Mouse (Mus musculus) liver, embryonic 16.5 days (tissue): ENCODE measurements around the gene Pex5l. TPM values are rescaled to one million over a fixed set of nuclear protein-coding genes. Genes with fewer than 3 reads are reported as not detected.

Experiments
- ATAC-seq: fragments of 200-750 bp; cut with Nextera tagmentation; 2 replicates; pipeline ENCODE4 v1.8.0; 2017; ENCODE audit warnings: low read depth, mild to moderate bottlenecking, moderate number of reproducible peaks, moderate library complexity
- H3K27ac ChIP-seq: fragments of 300-500 bp; sonication (generic); 2 replicates; pipeline ENCODE4 v1.5.1; 2014; ENCODE audit warnings: mild to moderate bottlenecking, low read length
- H3K27me3 ChIP-seq: fragments of 300-500 bp; sonication (generic); 2 replicates; pipeline ENCODE4 v1.6.1; 2014; ENCODE audit warnings: low read depth, low read length, mixed read lengths; ENCODE audit not compliant: control insufficient read depth, insufficient read depth
- H3K36me3 ChIP-seq: fragments of 300-500 bp; sonication (generic); 2 replicates; pipeline ENCODE4 v1.6.1; 2014; ENCODE audit warnings: mild to moderate bottlenecking; ENCODE audit not compliant: control insufficient read depth, insufficient read depth
- H3K4me1 ChIP-seq: fragments of 300-500 bp; sonication (generic); 2 replicates; pipeline ENCODE4 v1.6.1; 2014; ENCODE audit warnings: low read depth, low read length, mixed read lengths; ENCODE audit not compliant: control insufficient read depth
- H3K4me2 ChIP-seq: fragments of 300-500 bp; sonication (generic); 2 replicates; pipeline ENCODE4 v1.6.1; 2014; ENCODE audit warnings: low read depth, low read length, mixed read lengths
- H3K4me3 ChIP-seq: fragments of 300-500 bp; sonication (generic); 2 replicates; pipeline ENCODE4 v1.5.1; 2014; ENCODE audit warnings: low read depth, mild to moderate bottlenecking, low read length
- H3K9ac ChIP-seq: fragments of 300-500 bp; sonication (generic); 2 replicates; pipeline ENCODE4 v1.6.1; 2014; ENCODE audit warnings: low read depth, low read length
- H3K9me3 ChIP-seq: fragments of 300-500 bp; sonication (generic); replicated peaks from 2 replicates; pipeline ENCODE4 v1.6.1; 2016; ENCODE audit warnings: low read length; ENCODE audit not compliant: control insufficient read depth
- WGBS: fragments of 180-500 bp; shearing (Covaris S2); extraction: QIAGEN DNeasy Blood & Tissue Kit; methylation state at CpG from one replicate; pipeline ENCODE4 v1.1.7; 2014; ENCODE audit not compliant: insufficient replicate concordance; 5-methylcytosine and 5-hydroxymethylcytosine counted together
- polyA plus RNA-seq: library from polyadenylated mRNA; unstranded; fragments of >200 nt; fragmentation: Nextera tagmentation; extraction: Ambion mirVana; gene quantifications from 2 replicates; pipeline ENCODE4 v1.2.1, GENCODE M21; 2015

Gene Pex5l
- polyA plus RNA-seq, 1 experiment from 2014 or later = not detected

DNA sequence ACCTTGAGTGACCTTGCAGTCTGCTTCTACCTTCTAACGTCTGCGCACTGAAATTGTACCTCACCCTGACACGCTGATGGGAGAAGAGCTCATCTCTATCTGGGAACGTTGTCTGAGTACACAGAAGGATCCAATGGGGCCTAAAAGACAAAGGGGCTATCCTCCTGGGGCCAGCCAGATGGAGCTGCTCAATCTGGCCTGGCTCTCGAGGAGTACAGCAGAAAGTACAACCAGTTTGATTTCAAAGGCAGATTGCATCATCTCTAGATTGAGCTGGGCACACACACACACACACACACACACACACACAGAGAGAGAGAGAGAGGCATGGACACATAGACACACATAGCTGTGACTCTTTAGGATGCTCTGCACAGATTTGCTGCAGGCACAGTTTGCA lies 94.7 kb downstream of the Pex5l start:
- H3K4me2 ChIP-seq = no peak overlapping the region
- ATAC-seq = no peak
- no peak overlapping the region for H3K4me3 ChIP-seq
- H3K27me3 ChIP-seq = no peaks in the 10 kb centered on the region
- H3K9ac ChIP-seq = no peak overlapping the region
- no peaks in the 10 kb centered on the region for H3K36me3 ChIP-seq
- no peaks in the 10 kb centered on the region for H3K4me1 ChIP-seq
- H3K27ac ChIP-seq = no peak overlapping the region
- H3K9me3 ChIP-seq = no peaks in the 10 kb centered on the region
- 53% methylated on average over 5 of the region's 5 CpGs for WGBS

DNA sequence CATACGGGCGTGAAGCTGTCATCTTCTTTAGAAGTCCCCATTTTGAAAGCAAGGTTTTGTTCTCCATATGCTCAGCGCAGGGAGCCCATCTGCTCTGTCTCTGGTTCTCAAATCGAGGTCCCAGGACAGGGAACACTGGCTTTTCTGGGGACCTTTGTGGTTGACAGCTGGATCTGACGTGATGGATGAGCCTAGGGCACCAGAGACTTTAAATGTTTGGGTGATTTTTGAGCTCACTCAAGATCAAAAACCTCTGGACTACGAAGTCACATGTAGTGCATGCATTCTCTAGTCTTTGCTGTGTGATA lies 98.3 kb downstream of the Pex5l start:
- Histone ChIP-seq H3K27ac (no peak overlapping the region), H3K4me3 (no peak overlapping the region), H3K27me3 (no peaks in the 10 kb centered on the region), H3K9me3 (no peaks in the 10 kb centered on the region), H3K9ac (no peak overlapping the region), H3K4me2 (no peak overlapping the region), H3K36me3 (no peaks in the 10 kb centered on the region), H3K4me1 (no peaks in the 10 kb centered on the region)
- ATAC-seq = no peak
- 49% methylated on average over 6 of the region's 6 CpGs for WGBS

DNA sequence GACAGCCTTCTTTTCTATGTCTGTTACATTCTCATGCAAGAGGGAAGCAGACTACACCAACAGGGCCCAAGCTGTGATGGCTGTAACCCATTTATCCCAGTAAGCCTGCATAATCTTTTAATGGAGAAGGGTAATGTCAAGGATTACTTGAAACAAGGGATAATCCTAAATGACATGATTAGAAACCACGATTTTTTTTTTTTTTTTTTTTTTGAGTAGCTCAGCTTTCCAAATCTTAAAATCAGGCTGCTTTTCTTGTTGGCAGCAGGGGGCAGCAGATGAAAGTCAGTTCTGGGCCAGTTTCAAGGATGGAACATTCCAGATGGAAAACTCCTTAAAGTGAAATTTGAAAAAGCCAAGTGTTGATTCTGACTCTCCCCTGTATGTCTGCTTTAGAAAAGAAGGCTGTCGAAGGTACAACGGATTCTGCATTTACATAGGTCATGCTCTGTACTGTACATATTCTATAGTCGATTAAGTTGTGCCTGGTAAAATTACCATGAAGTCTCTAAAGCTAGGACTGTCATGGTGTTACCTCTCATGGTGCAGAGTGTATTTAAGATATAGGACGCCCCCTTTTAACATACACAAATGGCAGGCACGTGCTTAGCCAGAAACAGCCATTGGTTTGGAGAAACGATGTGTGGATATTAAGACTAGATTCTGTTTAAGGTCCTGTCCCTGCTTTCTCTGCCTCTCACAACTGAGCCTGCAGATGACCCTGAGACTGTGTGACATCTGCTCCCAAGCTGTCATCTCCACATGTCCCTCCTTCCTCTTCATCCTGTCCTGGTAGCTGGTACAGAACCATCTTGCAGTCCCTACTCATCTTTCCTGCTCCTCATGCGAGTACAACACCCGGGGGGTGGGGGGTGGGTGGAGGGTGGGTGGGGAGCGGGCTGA lies 98.9 kb downstream of the Pex5l start:
- ATAC-seq = no peak
- 57% methylated on average over 10 of the region's 10 CpGs for WGBS

DNA sequence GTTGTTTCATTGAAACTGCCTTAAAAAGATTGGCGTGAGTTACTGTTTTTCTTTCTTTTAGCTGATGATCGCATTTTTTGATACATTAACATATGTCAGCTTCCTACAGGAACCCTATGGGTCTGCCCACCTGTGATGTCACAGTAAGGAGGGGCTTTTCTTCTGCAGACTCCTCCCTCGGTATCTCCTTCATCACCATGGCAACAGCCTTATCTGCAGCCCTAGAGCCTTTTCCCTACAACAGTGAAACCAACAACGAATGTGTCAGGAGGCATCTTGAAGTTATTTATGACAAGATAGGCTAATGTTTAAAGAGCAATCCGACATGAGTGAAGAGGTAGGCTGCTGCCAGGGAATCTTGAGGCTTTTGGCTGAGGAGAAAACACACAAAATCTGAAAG lies 118.5 kb downstream of the Pex5l start:
- 37% methylated on average over 5 of the region's 5 CpGs for WGBS
- Histone ChIP-seq H3K4me1 (no peaks in the 10 kb centered on the region), H3K4me3 (no peak overlapping the region), H3K9me3 (no peaks in the 10 kb centered on the region), H3K4me2 (no peak overlapping the region), H3K27ac (no peak overlapping the region), H3K36me3 (no peaks in the 10 kb centered on the region), H3K9ac (no peak overlapping the region), H3K27me3 (no peaks in the 10 kb centered on the region)
- ATAC-seq = no peak

More for the DNA sequence above, 98.9 kb downstream of the Pex5l start:
- no peak overlapping the region for H3K9ac ChIP-seq
- no peaks in the 10 kb centered on the region for H3K36me3 ChIP-seq
- no peaks in the 10 kb centered on the region for H3K27me3 ChIP-seq
- H3K4me2 ChIP-seq = no peak overlapping the region
- no peaks in the 10 kb centered on the region for H3K4me1 ChIP-seq
- no peak overlapping the region for H3K4me3 ChIP-seq
- H3K27ac ChIP-seq = no peak overlapping the region
- H3K9me3 ChIP-seq = no peaks in the 10 kb centered on the region

DNA sequence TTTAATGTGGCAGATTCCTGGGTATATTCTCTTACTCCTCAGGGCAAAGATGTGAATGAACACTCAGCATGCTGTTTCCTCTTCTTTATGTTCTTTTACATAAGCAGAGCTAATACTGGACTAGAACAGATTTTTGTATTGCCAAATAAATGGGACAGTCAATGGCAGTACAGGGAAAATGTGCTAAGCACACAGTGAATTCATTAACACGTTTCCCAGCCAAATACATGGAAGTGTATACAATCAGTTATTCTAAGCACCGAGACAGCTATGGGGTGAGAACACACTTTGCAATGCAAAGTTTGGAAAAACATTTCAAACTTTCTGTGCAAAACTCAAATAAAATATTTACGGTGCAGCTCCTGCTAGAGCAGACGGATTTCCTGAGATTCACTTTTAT lies 139.1 kb downstream of the Pex5l start:
- H3K9ac ChIP-seq = no peak overlapping the region
- no peak overlapping the region for H3K27ac ChIP-seq
- no peak overlapping the region for H3K4me2 ChIP-seq
- no peaks in the 10 kb centered on the region for H3K27me3 ChIP-seq
- WGBS = 50% methylated on average over 4 of the region's 4 CpGs
- H3K4me3 ChIP-seq = no peak overlapping the region
- no peaks in the 10 kb centered on the region for H3K4me1 ChIP-seq
- H3K36me3 ChIP-seq = no peaks in the 10 kb centered on the region
- ATAC-seq = no peak
- H3K9me3 ChIP-seq = no peaks in the 10 kb centered on the region

DNA sequence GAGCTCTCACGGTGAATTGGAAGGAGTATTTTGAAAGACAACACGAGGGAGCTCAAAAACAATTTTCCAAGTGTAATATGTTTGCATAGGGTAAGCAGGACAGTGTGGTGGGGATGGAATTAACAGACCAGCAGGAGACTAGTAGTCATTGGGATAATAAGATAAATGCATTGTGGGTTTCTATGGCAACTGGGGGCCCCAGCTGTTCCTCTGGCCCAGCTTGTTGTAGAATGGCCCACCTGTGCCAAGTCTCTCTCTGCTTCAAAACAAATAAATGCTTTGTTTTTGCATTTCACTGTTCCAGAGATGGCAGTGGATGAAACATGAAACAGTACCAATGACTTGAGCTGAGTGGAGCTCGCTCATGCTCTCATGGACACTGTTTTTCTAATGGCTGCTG lies 141.3 kb downstream of the Pex5l start:
- Histone ChIP-seq H3K36me3 (no peaks in the 10 kb centered on the region), H3K4me1 (no peaks in the 10 kb centered on the region), H3K27me3 (no peaks in the 10 kb centered on the region), H3K9me3 (no peaks in the 10 kb centered on the region), H3K27ac (no peak overlapping the region), H3K4me2 (no peak overlapping the region), H3K9ac (no peak overlapping the region), H3K4me3 (no peak overlapping the region)
- WGBS = 63% methylated on average over 3 of the region's 3 CpGs
- ATAC-seq = no peak

DNA sequence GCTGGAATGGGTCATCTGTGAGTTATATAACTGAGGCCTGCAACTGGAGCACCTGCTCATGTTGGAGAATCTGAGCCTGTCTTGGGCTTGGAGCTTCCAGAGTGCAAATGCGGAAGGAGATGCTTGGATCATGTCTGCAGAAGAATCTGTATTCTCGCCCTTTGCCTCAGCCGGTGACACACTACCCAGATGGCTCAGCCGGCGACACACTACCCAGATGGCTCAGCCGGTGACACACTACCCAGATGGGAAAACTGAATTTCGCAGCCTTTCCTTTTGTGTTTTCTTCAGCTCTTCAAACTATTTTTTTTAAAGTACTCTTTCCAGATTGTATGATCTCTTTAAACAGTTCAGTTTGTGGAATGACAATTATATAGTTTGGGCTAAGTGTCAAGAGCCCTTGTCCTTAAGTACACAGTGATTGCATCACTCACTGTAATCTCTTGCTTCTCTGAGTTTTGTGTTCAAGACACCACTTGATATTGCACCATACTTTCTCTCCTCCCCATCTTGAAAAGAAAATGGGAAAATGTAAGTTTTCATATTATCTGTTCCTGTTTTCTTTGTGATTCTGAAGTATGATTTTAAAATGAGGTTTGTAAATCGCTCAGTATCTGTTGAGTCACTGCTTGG lies 142.5 kb downstream of the Pex5l start:
- H3K4me1 ChIP-seq = no peaks in the 10 kb centered on the region
- no peak overlapping the region for H3K4me2 ChIP-seq
- H3K9me3 ChIP-seq = no peaks in the 10 kb centered on the region
- H3K4me3 ChIP-seq = no peak overlapping the region
- 74% methylated on average over 8 of the region's 8 CpGs for WGBS
- no peak for ATAC-seq
- no peaks in the 10 kb centered on the region for H3K36me3 ChIP-seq
- H3K9ac ChIP-seq = no peak overlapping the region
- no peak overlapping the region for H3K27ac ChIP-seq
- H3K27me3 ChIP-seq = no peaks in the 10 kb centered on the region

DNA sequence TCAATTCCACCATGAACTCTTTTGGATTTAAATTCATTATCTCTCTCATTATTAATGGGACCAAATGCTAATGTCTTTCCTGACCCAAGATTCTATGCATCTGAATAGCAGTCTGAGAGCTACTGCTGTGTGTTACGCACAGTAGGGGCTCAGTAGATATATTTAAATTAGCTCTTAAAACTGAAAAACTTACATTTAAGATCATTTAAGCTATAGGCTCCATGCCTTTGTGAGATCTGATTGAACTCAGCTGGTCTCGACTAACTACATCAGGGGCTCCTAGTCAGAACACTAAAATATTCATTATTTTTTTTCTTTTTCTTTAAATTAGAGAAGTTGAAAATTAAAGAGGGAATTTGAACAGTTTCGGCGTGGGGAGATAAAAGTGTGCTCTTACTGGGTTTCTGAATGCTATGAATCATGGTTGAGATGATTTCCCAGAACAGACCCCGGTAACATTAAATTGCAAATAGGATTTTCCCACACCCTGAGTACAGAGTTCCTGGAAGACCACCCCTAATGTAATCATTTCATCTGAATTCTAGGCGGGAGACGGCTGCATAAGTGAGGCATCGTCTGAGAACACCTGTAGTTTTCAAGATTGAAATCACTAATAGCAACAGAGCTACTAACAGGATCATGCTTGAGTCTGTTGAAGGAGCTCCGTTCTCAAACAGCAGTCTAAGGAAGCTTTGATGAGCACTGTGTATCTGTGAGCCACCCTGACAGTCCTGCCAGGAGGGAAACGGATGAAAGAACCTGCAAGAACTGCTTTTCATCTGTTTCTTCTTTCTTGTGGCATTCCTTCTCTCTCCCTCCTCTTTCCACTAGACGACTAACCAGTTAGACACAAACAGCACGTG lies 151.1 kb downstream of the Pex5l start:
- Histone ChIP-seq H3K4me2 (no peak overlapping the region), H3K27me3 (no peaks in the 10 kb centered on the region), H3K27ac (no peak overlapping the region), H3K36me3 (no peaks in the 10 kb centered on the region), H3K4me1 (no peaks in the 10 kb centered on the region), H3K4me3 (no peak overlapping the region), H3K9me3 (no peaks in the 10 kb centered on the region), H3K9ac (no peak overlapping the region)
- ATAC-seq = no peak
- WGBS = 57% methylated on average over 12 of the region's 12 CpGs

DNA sequence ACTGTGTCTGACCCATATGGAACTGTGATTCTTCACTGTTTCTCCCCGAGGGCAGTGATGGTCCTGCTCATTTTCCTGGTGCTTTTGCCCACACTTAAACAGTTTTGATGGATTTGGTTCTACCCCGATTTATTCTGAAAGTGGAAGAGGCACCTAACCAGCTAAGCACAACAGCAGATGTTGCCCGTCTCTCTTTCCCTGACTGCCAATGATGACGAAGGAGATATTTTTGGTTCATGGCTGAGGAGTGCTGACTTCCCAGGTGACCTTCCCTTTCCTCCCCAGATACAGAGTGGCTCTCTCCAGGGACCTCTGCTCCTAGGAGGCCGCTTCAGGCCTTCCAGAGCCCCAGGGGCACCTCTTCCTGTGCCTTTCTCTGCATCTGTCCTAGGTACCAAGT lies 155.2 kb downstream of the Pex5l start:
- Histone ChIP-seq H3K27ac (no peak overlapping the region), H3K4me1 (no peaks in the 10 kb centered on the region), H3K4me2 (no peak overlapping the region), H3K36me3 (no peaks in the 10 kb centered on the region), H3K27me3 (no peaks in the 10 kb centered on the region), H3K4me3 (no peak overlapping the region), H3K9ac (no peak overlapping the region), H3K9me3 (no peaks in the 10 kb centered on the region)
- WGBS = 55% methylated on average over 5 of the region's 5 CpGs
- no peak for ATAC-seq
